Comparison of ENCODE assay signal across 8 mouse cellular contexts in the genomic region with DNA sequence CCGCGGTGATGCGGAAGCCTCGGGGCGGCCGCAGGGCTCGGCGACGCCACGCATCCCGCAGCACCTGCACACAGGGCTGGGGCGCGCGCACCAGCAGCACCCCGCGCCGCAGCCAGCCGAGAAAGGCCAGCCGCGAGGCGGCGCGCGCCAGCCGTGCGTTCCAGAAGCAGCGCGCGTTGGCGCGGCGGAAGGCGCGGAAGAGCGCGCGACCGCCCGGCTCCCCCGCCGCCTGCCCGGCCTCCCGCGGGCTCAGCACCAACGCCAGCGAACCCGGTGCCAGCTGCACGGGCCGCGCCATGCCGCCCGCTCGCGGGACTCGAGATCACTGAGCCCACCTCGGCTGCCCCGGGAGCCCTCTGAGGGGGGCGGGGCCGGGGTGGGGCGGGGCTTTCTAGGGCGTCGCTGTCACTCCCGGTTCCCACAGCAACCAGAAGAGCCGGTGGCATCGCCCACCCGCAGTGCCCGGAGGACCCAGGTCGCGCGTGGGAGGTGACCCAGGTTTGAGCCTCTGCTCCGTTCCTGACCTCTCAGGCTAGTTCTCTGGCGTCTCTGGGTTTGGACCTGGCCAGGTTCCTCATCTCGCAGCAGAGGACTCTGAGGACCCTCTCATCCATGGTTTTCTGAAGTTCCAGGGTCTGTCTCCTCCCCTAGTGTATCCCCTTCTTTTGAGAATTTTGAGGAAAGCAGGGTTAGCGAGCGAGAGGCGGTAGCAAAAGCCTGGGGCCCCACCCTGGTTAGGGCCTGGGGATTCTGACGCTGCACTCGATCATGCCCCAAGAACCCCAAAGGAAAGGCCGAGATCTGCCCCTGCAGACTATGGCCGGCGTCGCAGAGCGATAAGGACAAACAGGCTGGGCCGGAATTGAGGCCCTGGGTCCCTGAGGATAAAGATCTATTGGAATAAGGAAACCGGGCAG. TPM values are rescaled to one million over a fixed set of nuclear protein-coding genes. Genes with fewer than 3 reads are reported as not detected.
DNase-seq lines count a peak whose midpoint lies in the region; ATAC-seq lines count a peak whose summit lies in the region.

Gene Stox1, minus strand, starts transcription at position 358 of the 917 bp plus-strand sequence.

- peak within 1 kb of the TSS; percentile 98 for H3K4me2 ChIP-seq in intestine, embryonic 15.5 days (replicated peaks)

- peaks cover 14% of the 10 kb centered on the region for H3K27me3 ChIP-seq in intestine, embryonic 15.5 days (replicated peaks)

- under 1% methylated on average over 78 of the region's 85 CpGs for WGBS in intestine, embryonic 15.5 days

- no peaks in the 10 kb centered on the region for H3K36me3 ChIP-seq in intestine, embryonic 15.5 days

- no peaks in the 10 kb centered on the region for H3K9me3 ChIP-seq in intestine, embryonic 15.5 days

- H3K9ac ChIP-seq in intestine, embryonic 15.5 days = peak within 1 kb of the TSS; percentile 60

- H3K4me1 ChIP-seq in intestine, embryonic 15.5 days (replicated peaks) = peaks cover 4% of the 10 kb centered on the region

- DNase-seq in cerebellum, postnatal 36 days = peak; percentile 60 to 70
- DNase-seq in gastrocnemius, postnatal 14 days = peak; percentile 34
- peak; percentile 49 to 71 for DNase-seq in left cerebral cortex, postnatal 14 days (ENCODE audit: low spot score in 2 of 2)
- peak; percentile 70 for DNase-seq in right cerebral cortex, postnatal 4 days

- H3K27ac ChIP-seq in intestine, embryonic 15.5 days = no peak within 1 kb of the TSS

- peak; percentile 40 for ATAC-seq in activated CD4-positive, CD25-positive, alpha-beta regulatory T cell, adult 4 months
- ATAC-seq in intestine, embryonic 15.5 days = peak; percentile 91
- ATAC-seq in megakaryocyte progenitor cell, adult 5-6 weeks (replicated peaks; ENCODE audit: poor library complexity) = peak; percentile 82
- no peak for ATAC-seq in erythroid progenitor cell, adult 5-6 weeks (replicated peaks; ENCODE audit: low FRiP score, poor library complexity, severe bottlenecking)

- intact Hi-C loops in gastrocnemius, postnatal 14 days (cut with DNase I; ENCODE audit: low total_unique reads) = no loop called here
- intact Hi-C loops in left cerebral cortex, postnatal 14 days (cut with DNase I) = loop anchor here (2.0 kb wide), 1 partner anchor 73 kb away; no protein-coding TSS in a partner anchor

- peak within 1 kb of the TSS; percentile 84 for H3K4me3 ChIP-seq in intestine, embryonic 15.5 days (replicated peaks)

RNA-seq across cellular contexts. Expression of gene Stox1, which starts in this region (rescaled TPM):
- polyA plus RNA-seq in activated CD4-positive, CD25-positive, alpha-beta regulatory T cell, adult 4 months (2017; shearing (Covaris generic)) = 1 to 10 TPM; 1.5 TPM
- under 1 TPM; 0.49 to 0.82 TPM for total RNA-seq in gastrocnemius, postnatal 14 days (2021)
- polyA plus RNA-seq in intestine, embryonic 15.5 days (2015; fragmentation: Nextera tagmentation; extraction: Ambion mirVana) = 1.0 and 1.1 TPM in 2 replicates
- total RNA-seq in left cerebral cortex, postnatal 14 days (2021) = 1 to 10 TPM; 4.4 to 4.8 TPM
- total RNA-seq in megakaryocyte progenitor cell, adult 5-6 weeks (2015) = 0.90 and 0.99 TPM in 2 replicates
- 0.81 and 1.00 TPM in 2 replicates for total RNA-seq in megakaryocyte progenitor cell, adult 5-6 weeks (2017)
- total RNA-seq in erythroid progenitor cell, adult 5-6 weeks (2015; ENCODE audit: low replicate concordance) = not detected in 2 replicates
- not detected in 2 replicates for total RNA-seq in erythroid progenitor cell, adult 5-6 weeks (2017; ENCODE audit: low replicate concordance)

Comparison
In these comparisons a context has a peak if more than half of its experiments do, and no peak if none do; other contexts are left out.
1. Peak in DNase-seq in gastrocnemius, postnatal 14 days; RNA of the gene not detected or under 1 TPM.
2. Peak in ATAC-seq in megakaryocyte progenitor cell, adult 5-6 weeks; RNA of the gene not detected or under 1 TPM.